In genomic region chr3:97934331-97935300, GRCm38 (mm10) we compare ENCODE assay signal across 23 mouse cellular contexts. TPM values are rescaled to one million over a fixed set of nuclear protein-coding genes. Genes with fewer than 3 reads are reported as not detected.
DNase-seq lines count a peak whose midpoint lies in the region; ATAC-seq and TF ChIP-seq lines count a peak whose summit lies in the region.
"Had no signal": no experiment of that assay in that cellular context is flagged by ENCODE, and none has a peak within 500 bp of the region (broad histone marks: within the 10 kb centered on the region; RNA-seq: fewer than 3 reads in every experiment).

No protein-coding gene starts in this region.

- no peak overlapping the region for H3K4me2 ChIP-seq in lung, embryonic 14.5 days
- no peak overlapping the region for H3K4me2 ChIP-seq in embryonic facial prominence, embryonic 14.5 days (ENCODE audit: low read depth, low read length)
- H3K4me2 ChIP-seq in hindbrain, embryonic 12.5 days (replicated peaks) = no peak overlapping the region
- H3K4me2 ChIP-seq: forebrain, embryonic 12.5 days; heart, embryonic 15.5 days had no signal

- peak; percentile 47; the same call in 1 of the 2 replicates for ATAC-seq in lung, embryonic 14.5 days (ENCODE audit: insufficient read depth)
- ATAC-seq in embryonic facial prominence, embryonic 14.5 days (ENCODE audit: low read depth) = no peak
- ATAC-seq in hindbrain, embryonic 12.5 days (ENCODE audit: low FRiP score) = no peak
- ATAC-seq: hindbrain, postnatal 0 days; midbrain, embryonic 16.5 days; Patski had no signal

- H3K36me3 ChIP-seq in lung, embryonic 14.5 days (ENCODE audit: insufficient read depth) = no peaks in the 10 kb centered on the region
- no peaks in the 10 kb centered on the region for H3K36me3 ChIP-seq in ES-E14 (ENCODE audit: control insufficient read depth, insufficient read depth, low read length, poor library complexity, severe bottlenecking)
- H3K36me3 ChIP-seq in embryonic facial prominence, embryonic 14.5 days (ENCODE audit: control insufficient read depth, insufficient read depth, low read length) = no peaks in the 10 kb centered on the region
- no peaks in the 10 kb centered on the region for H3K36me3 ChIP-seq in hindbrain, embryonic 12.5 days
- H3K36me3 ChIP-seq: forebrain, embryonic 12.5 days; heart, embryonic 15.5 days had no signal

- H3K9ac ChIP-seq in lung, embryonic 14.5 days = no peak overlapping the region
- no peak overlapping the region for H3K9ac ChIP-seq in ES-E14 (ENCODE audit: insufficient read depth, low read depth, low read length, poor library complexity, severe bottlenecking)
- H3K9ac ChIP-seq in embryonic facial prominence, embryonic 14.5 days (ENCODE audit: low read depth, low read length) = no peak overlapping the region
- no peak overlapping the region for H3K9ac ChIP-seq in hindbrain, embryonic 12.5 days
- H3K9ac ChIP-seq: forebrain, embryonic 12.5 days; heart, embryonic 15.5 days; liver, postnatal 0 days had no signal

- peak; percentile 44 for DNase-seq in lung, embryonic 14.5 days
- DNase-seq in lung, postnatal 4 days = no peak
- DNase-seq in 416B (ENCODE audit: low read depth) (peak; percentile 66), ES-E14 (ENCODE audit: low read depth, low spot score) (no peak)
- peak; percentile 60 for DNase-seq in embryonic facial prominence, embryonic 14.5 days (ENCODE audit: low spot score)
- DNase-seq in cerebellum, adult 9-10 months = no peak
- no peak for DNase-seq in cerebellum, postnatal 36 days
- DNase-seq: adrenal gland, postnatal 10 days; cerebellum, postnatal 14 days; gastrocnemius, postnatal 10 days; heart, adult 2 months; heart, postnatal 4 days; kidney, adult 11 months; liver, postnatal 0 days; right cerebral cortex, postnatal 25 days had no signal

- H3K9me3 ChIP-seq in lung, embryonic 14.5 days (ENCODE audit: low read depth, low read length) = no peaks in the 10 kb centered on the region
- H3K9me3 ChIP-seq in ES-E14 (ENCODE audit: control insufficient read depth, insufficient read depth, low read depth, low read length) = no peaks in the 10 kb centered on the region
- H3K9me3 ChIP-seq in embryonic facial prominence, embryonic 14.5 days (ENCODE audit: control insufficient read depth, low read length) = no peaks in the 10 kb centered on the region
- H3K9me3 ChIP-seq in hindbrain, embryonic 12.5 days (replicated peaks) = no peaks in the 10 kb centered on the region
- H3K9me3 ChIP-seq: forebrain, embryonic 12.5 days; heart, embryonic 15.5 days had no signal

- WGBS in lung, embryonic 14.5 days = 67% methylated on average over 6 of the region's 6 CpGs
- 61% methylated on average over 6 of the region's 6 CpGs for WGBS in embryonic facial prominence, embryonic 14.5 days
- WGBS in hindbrain, embryonic 12.5 days = 79% methylated on average over 6 of the region's 6 CpGs

- H3K4me1 ChIP-seq in lung, embryonic 14.5 days (ENCODE audit: insufficient read depth) = peaks cover 37% of the 10 kb centered on the region
- H3K4me1 ChIP-seq in ES-E14 (ENCODE audit: control insufficient read depth in 2 of 2, insufficient read depth in 2 of 2, low read length in 2 of 2, poor library complexity in 1 of 2) = peaks cover 0 to 6% of the 10 kb centered on the region in 2 experiments; a peak in 2 of 4 replicates
- H3K4me1 ChIP-seq in embryonic facial prominence, embryonic 14.5 days (ENCODE audit: control insufficient read depth, insufficient read depth, low read length) = peaks cover 51% of the 10 kb centered on the region
- H3K4me1 ChIP-seq in hindbrain, embryonic 12.5 days = peaks cover 44% of the 10 kb centered on the region

- H3K27me3 ChIP-seq in lung, embryonic 14.5 days (ENCODE audit: insufficient read depth, low read length) = no peaks in the 10 kb centered on the region
- H3K27me3 ChIP-seq in embryonic facial prominence, embryonic 14.5 days (replicated peaks; ENCODE audit: control insufficient read depth, insufficient read depth, low read length) = no peaks in the 10 kb centered on the region
- H3K27me3 ChIP-seq in hindbrain, embryonic 12.5 days = peaks cover 10% of the 10 kb centered on the region; the same call in 1 of the 2 replicates
- H3K27me3 ChIP-seq: Patski had no signal

- TF ChIP-seq CTCF in lung, embryonic 14.5 days (IDR thresholded peaks at IDR 0.05; ENCODE audit: low read depth) = no peak

- no peak overlapping the region for H3K4me3 ChIP-seq in lung, embryonic 14.5 days (ENCODE audit: low read depth, low read length)
- H3K4me3 ChIP-seq in ES-E14 (ENCODE audit: insufficient read depth in 1 of 2, low read depth in 1 of 2, low read length in 2 of 2, poor library complexity in 1 of 2, severe bottlenecking in 1 of 2) = no peak overlapping the region
- H3K4me3 ChIP-seq in embryonic facial prominence, embryonic 14.5 days (ENCODE audit: low read depth, low read length) = no peak overlapping the region
- H3K4me3 ChIP-seq in hindbrain, embryonic 12.5 days = no peak overlapping the region
- H3K4me3 ChIP-seq: forebrain, embryonic 12.5 days; heart, adult 2 months; heart, embryonic 15.5 days; layer of hippocampus, adult 2 months had no signal

- in situ Hi-C loops in ES-E14 (cut with MboI; ENCODE audit: low sequenced_read_pairs in 2 of 2, unreplicated experiment in 2 of 2) = no loop called here

- H3K27ac ChIP-seq in lung, embryonic 14.5 days (ENCODE audit: low read depth) = no peak overlapping the region
- no peak overlapping the region for H3K27ac ChIP-seq in ES-E14 (ENCODE audit: insufficient read depth, low read depth, low read length, poor library complexity, severe bottlenecking)
- H3K27ac ChIP-seq in embryonic facial prominence, embryonic 14.5 days (replicated peaks; ENCODE audit: low read depth, low read length) = no peak overlapping the region
- H3K27ac ChIP-seq in hindbrain, embryonic 12.5 days = no peak overlapping the region
- H3K27ac ChIP-seq: forebrain, embryonic 12.5 days; heart, adult 2 months; heart, embryonic 15.5 days; hindbrain, postnatal 0 days; kidney, postnatal 0 days had no signal

TF ChIP-seq in ES-E14, 5 proteins besides CTCF, POLR2A, EP300 and RAD21:
- TF ChIP-seq HCFC1 (IDR thresholded peaks at IDR 0.05; ENCODE audit: borderline replicate concordance, insufficient read depth, low read length) (no peak), ZNF384 (IDR thresholded peaks at IDR 0.05; ENCODE audit: low read depth, low read length) (peak; percentile 33; the same call in 1 of the 2 replicates), MAFK (IDR thresholded peaks at IDR 0.05; ENCODE audit: insufficient read depth, low read depth, low read length) (0 out of 2 replicates have a peak, but pooled peaks have one; percentile 16)

RNA-seq across cellular contexts. Expression of gene Sec22b, which starts 33.6 kb away (rescaled TPM):
- 158 and 160 TPM in 2 replicates for polyA plus RNA-seq in lung, embryonic 14.5 days (2014; fragmentation: Nextera tagmentation; extraction: Ambion mirVana)
- 29.1 and 44.4 TPM in 2 replicates for total RNA-seq in ES-E14 (2012; rRNA removed)
- polyA plus RNA-seq in embryonic facial prominence, embryonic 14.5 days (2014; fragmentation: Nextera tagmentation; extraction: Ambion mirVana) = 187 and 194 TPM in 2 replicates
- polyA plus RNA-seq in hindbrain, embryonic 12.5 days (2016; fragmentation: Nextera tagmentation; extraction: Ambion mirVana) = 104 and 114 TPM in 2 replicates

RNA-seq across cellular contexts. Expression of gene Pde4dip, which starts 46.1 kb away (rescaled TPM):
- 20.1 and 22.1 TPM in 2 replicates for polyA plus RNA-seq in lung, embryonic 14.5 days (2014; fragmentation: Nextera tagmentation; extraction: Ambion mirVana)
- 10.0 and 12.0 TPM in 2 replicates for total RNA-seq in ES-E14 (2012; rRNA removed)
- polyA plus RNA-seq in embryonic facial prominence, embryonic 14.5 days (2014; fragmentation: Nextera tagmentation; extraction: Ambion mirVana) = 48.5 and 64.6 TPM in 2 replicates
- polyA plus RNA-seq in hindbrain, embryonic 12.5 days (2016; fragmentation: Nextera tagmentation; extraction: Ambion mirVana) = 50.7 and 54.9 TPM in 2 replicates

Comparison
In these comparisons a context has a peak if more than half of its experiments do, and no peak if none do; other contexts are left out.
1. DNase-seq: peak in lung, embryonic 14.5 days (single experiment), 416B (single experiment) and embryonic facial prominence, embryonic 14.5 days (single experiment); none in lung, postnatal 4 days (0 of 2), ES-E14 (single experiment), cerebellum, adult 9-10 months (single experiment) and cerebellum, postnatal 36 days (0 of 2).